Mouse (Mus musculus): ENCODE data around the gene Tex9.
"Not testable (repeated sequence)": the region's sequence is repeated elsewhere in the genome, so short reads cannot be mapped to it uniquely, and the experiment has no call there.

Tex9 gene

GRCm38 (mm10) chr9:72440358-72440757, 51.7 kb downstream of the Tex9 start:
- no peak for DNase-seq (ENCODE audit: low spot score in 2 of 2)

GRCm38 (mm10) chr9:72438749-72439148, 53.3 kb downstream of the Tex9 start:
- DNase-seq (ENCODE audit: low spot score in 2 of 2) = no peak

- DNase-seq (ENCODE audit: low spot score in 2 of 2) = peak; percentile 86 to 93
Observed at GRCm38 (mm10) chr9:72437822-72438701, 54.0 kb downstream of the Tex9 start, which contains the start of gene Mns1. Mns1 (plus strand) TSS chr9:72438011.

- DNase-seq (ENCODE audit: low spot score in 2 of 2) = no peak
Observed at GRCm38 (mm10) chr9:72434876-72435275, 57.1 kb downstream of the Tex9 start.

- DNase-seq (ENCODE audit: low spot score in 2 of 2) = no peak
Observed at GRCm38 (mm10) chr9:72427861-72428260, 64.2 kb downstream of the Tex9 start.

- no peak for DNase-seq (ENCODE audit: low spot score in 2 of 2)
Observed at GRCm38 (mm10) chr9:72425300-72425850, 66.6 kb downstream of the Tex9 start.

- DNase-seq (ENCODE audit: low spot score in 2 of 2) = no peak
Observed at GRCm38 (mm10) chr9:72422753-72423152, 69.3 kb downstream of the Tex9 start.

- no peak for DNase-seq (ENCODE audit: low spot score in 2 of 2)
Observed at GRCm38 (mm10) chr9:72422284-72422683, 69.7 kb downstream of the Tex9 start.

GRCm38 (mm10) chr9:72420490-72420889, 71.5 kb downstream of the Tex9 start:
- DNase-seq (ENCODE audit: low spot score in 2 of 2) = no peak

- no peak for DNase-seq (ENCODE audit: low spot score in 2 of 2)
Observed at GRCm38 (mm10) chr9:72418443-72418842, 73.6 kb downstream of the Tex9 start.

- no peak for DNase-seq (ENCODE audit: low spot score in 2 of 2)
Observed at GRCm38 (mm10) chr9:72411746-72412145, 80.3 kb downstream of the Tex9 start.

- DNase-seq (ENCODE audit: low spot score in 2 of 2) = no peak
Observed at GRCm38 (mm10) chr9:72409381-72410225, 82.4 kb downstream of the Tex9 start.

- DNase-seq (ENCODE audit: low spot score in 2 of 2) = peak in 1 of 2 experiments; percentile 70
Observed at GRCm38 (mm10) chr9:72408131-72408586, 83.9 kb downstream of the Tex9 start.

- DNase-seq (ENCODE audit: low spot score in 2 of 2) = no peak
Observed at GRCm38 (mm10) chr9:72405882-72406638, 86.0 kb downstream of the Tex9 start.

- DNase-seq (ENCODE audit: low spot score in 2 of 2) = no peak
Observed at GRCm38 (mm10) chr9:72404934-72405333, 87.1 kb downstream of the Tex9 start.

- DNase-seq (ENCODE audit: low spot score in 2 of 2) = no peak
Observed at GRCm38 (mm10) chr9:72404446-72404845, 87.6 kb downstream of the Tex9 start.

- DNase-seq (ENCODE audit: low spot score in 2 of 2) = no peak
Observed at GRCm38 (mm10) chr9:72403421-72403820, 88.6 kb downstream of the Tex9 start.

- not testable (repeated sequence) for DNase-seq (ENCODE audit: low spot score in 2 of 2)
Observed at GRCm38 (mm10) chr9:72401769-72402168, 90.2 kb downstream of the Tex9 start.
